Mouse (Mus musculus) gastrocnemius, adult 18-20 months (tissue): ENCODE results near the gene Lect2. TPM values are rescaled to one million over a fixed set of nuclear protein-coding genes. Genes with fewer than 3 reads are reported as not detected.

Experiments
- DNase-seq: peaks from one replicate; pipeline ENCODE4 v3.0.0; 2021; ENCODE audit warnings: low spot score
- long read RNA-seq, 2 experiments: library from polyadenylated mRNA; stranded (forward); transcript quantifications; one replicate each; pipeline ENCODE4 v2.0.0; 2021
- total RNA-seq, 2 experiments: library from RNA; stranded (reverse); gene quantifications; 2 replicates each; pipeline ENCODE4 v1.2.3; 2021

The Lect2 gene
- total RNA-seq, result not detected
- long read RNA-seq, experiment 1, result 0 reads
- long read RNA-seq, experiment 2, result 0 reads

DNA sequence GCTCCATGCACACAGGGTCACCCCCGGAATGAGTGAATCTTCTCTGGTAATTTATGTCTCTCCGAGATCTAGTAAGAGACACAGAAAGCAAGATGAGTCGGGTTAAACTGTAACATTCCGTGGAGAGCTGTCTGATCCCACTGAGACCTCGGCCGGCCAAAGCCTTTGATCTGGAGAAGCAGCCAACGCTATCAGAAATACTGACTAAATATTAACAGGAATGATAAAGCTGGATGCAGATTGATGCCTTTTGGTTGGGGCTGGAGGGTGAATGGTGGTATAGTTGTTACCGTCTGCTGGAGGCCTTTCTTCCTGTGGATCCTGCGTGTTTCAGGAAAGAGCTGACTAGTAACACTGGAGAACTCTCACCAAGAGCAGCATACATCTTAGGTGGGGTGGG, at the start of gene Lect2:
Gene Lect2 (minus strand): TSS at position 102 of the 400 bp plus-strand sequence.
- DNase-seq, result no peak

DNA sequence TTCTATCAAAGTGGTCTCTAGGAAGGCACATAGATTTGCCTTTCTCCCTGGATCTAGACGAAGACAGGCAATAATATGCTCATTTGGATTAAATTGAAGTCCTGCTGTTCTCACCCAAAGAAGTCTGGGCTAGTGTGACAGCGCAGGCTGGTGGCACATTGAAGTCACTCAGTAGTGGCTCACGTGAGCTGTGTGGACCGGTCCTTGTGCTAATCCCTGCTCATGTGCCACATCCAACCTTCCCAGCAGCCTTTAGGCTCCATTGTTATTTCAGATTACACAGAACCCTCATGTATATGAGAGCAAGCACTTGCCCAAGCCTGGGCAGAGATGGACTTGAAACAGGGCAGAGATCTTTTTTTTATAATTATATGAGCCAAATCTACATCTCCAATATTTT, 49.0 kb upstream of the Lect2 start:
- no peak for DNase-seq

DNA sequence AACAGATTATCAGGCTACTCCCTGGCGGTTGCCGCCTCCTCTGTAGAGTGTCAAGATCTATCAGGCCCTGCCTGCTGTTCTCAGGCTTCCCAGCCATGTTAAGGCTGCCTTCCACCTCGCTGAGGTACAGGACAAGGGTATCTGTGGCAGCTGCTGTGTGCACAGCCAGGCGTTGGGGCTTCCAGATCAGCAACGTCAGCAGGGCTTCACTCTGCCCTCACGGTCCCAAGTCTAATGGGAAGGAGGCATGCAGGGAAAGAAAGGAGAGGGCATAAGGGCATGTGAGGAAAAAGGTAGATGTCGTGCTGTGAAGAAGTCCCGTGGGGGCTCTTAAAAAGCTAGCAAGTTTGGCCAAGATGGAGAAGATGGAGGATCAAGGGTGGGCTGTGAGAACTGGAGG, 46.9 kb upstream of the Lect2 start:
- no peak for DNase-seq

DNA sequence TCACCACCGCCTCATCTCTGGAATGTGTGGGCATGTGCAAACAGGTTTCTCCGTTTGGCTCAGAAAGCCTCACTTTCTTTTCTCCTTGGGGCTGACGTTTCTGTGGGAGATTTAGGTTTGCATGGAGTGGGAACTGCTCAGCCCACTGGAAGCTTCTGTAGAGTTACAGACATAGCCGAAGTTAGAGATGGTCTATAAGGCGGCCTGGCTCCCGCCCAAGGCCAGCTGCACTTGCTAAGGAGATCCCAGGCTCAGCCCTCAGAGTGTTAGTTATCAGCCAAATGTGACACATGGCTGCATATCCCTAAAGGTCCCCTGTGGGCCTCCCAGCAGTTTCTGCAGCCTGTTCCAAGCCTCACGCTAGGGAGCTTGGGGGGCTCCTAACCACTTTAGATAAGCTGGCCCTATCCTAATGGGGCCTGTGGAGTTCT, 45.7 kb upstream of the Lect2 start:
- no peak for DNase-seq

DNA sequence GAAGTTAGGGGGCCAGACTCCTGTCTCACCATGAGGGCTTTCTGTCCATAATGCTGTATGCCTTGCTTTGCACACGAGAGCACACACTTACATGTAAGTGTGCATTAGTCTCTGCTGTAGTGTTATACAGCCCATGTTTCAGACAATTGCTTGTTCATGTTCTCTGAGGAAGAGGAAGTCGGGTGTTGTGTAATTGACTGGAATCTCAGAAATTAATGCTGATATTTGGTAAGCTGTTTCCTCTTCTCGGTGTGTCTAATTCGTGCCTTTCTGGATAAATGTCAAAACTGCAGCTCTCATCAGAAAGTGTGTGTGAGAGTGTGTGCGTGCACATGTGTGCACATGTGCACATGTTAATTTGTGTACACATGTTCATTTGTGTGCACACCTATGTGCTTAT, 44.9 kb upstream of the Lect2 start:
- no peak for DNase-seq

DNA sequence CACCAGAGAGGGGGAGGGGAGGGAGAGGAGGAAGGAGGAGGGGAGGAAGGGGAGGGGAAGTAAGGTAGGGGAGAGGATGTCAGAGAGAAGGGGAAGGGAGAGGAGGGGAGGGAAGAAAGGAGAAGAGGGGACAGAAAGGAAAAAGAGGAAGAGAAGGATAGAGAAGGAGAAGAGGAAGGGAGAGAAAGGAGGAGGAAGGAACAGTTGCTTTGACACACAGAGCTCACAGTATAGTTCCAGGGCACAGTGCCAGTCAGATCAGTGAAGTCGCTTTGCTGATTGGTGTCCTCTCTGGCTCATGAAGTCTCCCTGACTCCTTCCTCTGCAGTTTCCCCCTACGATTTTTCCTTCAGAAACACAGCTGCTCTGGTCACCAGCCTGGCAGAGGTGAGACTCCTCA, 43.6 kb upstream of the Lect2 start:
- no peak for DNase-seq

DNA sequence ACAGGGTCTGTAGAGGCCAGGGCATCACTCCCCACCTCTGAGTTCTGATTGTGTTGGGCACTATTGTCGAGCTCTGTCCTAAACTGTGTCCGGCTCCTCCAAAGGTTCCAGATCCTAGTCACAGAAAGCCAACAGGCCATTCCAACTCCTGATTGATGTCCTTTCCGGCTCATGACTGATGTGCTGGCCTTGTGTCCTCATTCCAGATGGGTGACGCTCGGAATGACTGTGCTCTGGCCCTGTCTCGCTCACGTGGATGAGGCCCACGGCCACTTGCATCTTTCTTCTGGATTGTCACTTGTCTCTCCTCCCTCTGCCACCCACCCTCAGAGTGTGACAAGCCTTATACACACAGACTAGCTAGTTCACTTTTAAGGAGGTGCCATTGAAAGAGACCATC, 42.9 kb upstream of the Lect2 start:
- no peak for DNase-seq

DNA sequence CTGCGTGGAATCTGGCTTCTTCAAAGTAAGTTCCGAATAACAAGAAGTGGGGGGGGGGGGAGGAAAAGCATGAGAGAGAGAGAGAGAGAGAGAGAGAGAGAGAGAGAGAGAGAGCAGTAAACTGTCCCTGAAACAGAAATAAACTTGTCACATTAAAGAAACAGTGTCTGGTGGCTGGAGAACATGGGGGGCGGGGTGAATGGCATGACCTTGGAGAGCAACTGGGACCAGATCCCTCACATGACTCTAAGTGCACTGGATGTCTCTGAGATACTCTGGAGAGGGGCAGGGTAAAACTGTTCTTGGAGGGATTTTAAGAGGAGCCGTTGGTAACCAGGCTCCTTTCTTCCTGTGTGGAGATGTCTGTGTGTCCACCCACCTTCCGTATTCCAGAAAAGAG, 41.9 kb upstream of the Lect2 start:
- no peak for DNase-seq

DNA sequence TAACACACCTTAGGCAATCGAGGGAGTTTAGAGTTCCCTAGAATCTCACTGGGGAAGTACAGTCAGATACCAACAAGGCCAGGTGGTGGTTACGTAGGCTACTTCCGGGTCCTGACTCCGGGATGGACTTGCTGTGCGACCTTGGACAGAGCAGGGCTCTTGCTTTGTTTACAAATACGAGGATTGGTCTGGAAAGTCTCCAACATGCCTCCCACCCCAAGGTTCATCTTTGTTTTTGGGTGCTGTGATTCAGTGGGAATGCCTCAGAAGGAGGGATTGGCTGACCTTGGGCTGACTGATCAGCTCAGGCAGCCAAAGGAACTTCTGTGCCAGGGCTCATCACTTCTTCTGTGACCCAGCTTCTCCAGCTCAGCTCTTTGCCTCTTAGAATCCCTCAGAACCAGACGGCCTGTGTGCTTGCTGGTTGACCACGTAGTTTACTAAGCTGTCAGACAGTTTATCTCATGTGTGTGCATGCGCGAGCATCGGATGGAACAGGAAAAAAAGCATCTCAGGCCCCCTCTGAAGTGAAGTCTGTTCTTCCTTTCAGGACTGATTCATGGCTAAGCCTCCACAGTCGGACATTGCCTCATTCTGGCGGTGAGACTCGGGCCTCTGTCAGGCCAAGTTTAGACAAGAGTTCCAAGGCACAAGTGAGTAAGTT, 40.3 kb upstream of the Lect2 start:
- peak; percentile 64 for DNase-seq

DNA sequence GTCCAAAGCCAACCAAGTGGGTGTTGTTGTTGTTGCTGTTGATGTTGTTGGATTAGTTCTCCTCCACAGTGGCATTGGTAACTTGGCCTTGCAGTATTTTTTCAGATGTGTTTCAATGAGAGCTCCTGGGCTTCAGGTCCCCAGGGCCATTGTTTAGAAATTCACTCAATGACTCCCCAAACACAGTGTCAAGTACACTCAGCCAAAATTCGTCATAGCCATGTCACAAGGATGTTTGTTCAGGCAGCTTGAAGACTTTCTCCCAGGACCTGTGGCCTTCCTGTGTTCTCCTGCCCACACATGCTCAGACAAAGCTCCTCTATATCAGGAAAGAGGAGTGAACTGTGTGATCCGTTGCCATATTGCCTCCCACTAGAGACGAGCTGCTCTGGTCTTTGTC, 37.7 kb upstream of the Lect2 start:
- no peak for DNase-seq

DNA sequence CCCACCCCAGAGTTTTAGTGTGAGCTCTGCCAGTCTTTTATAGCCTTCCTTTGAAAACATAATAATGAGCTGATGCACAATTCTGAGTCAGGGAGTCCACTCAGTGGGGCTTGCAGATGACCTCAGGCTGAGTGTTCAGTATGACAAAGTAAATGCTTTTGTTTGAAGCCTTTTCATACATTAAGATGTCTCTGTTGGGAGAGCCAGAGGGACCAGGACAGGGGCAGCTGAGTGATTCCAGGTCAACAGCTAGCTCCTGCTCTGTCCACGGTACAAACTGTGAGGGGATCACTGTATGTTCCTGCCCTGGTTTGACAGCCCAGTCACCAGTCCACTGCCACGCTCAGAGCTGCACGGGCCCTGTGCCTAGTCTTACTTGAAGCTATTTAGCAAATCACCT, 34.4 kb upstream of the Lect2 start:
- DNase-seq, result no peak

DNA sequence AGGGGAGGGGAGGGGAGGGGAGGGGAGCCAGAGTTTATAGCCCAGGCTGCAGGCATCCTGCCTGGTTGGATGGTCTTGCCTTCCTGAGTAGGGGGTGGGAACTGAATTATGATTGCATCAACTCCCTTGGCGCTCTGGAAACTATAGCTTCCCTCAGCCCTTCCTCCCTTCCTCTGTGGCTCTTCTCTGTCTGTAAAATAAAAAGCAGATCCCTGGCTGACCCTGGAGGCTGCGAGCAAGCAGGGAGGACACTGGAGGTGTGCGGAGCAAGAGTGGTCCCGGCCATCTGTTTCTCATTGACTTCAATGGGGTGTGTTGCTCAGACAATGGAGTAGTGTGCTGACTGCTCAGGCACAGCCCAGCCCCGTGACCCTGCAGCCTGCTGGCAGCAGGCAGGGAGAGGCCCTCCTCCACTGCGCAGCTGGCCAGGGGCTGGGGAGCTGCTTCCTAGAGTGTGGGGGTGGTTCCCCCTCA, 33.7 kb upstream of the Lect2 start:
- DNase-seq, result peak; percentile 50

DNA sequence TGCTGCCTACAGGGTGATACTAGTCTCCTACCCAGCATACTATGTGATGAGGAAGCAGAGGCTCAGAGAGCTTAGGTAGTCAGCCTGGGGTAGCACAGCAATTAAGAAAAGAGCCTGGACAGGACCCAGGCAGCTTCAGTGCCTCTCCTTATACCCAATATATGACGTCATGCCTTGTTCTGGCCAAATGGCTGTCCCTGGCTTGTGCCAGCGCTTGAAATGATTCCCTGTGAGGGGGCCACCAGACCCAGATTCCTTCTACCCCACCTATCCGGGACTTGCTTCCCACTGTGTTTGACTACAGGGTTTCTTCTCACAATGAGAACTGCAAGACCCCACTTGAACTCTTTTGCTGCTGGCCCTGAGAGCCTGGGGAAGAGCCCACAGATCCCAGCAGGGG, 33.2 kb upstream of the Lect2 start:
- no peak for DNase-seq

DNA sequence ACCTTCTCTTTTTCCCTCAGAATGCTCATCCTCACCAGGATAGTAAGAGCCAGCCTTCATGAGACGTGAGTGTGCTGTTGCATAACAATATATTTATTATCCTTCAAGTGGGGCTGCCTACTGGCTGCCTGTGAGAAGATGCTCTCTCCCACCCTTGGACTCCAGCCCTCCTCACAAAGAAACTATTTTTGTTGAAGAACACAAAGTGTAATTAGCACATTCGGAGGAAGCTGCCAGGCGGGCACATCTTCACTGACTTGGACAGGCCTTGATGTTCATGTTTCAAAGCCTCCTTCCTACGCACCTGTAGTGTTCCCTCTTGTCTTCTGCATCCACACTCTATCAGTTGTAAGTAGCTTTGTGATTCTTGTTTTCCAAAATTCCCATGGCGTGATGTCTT, 32.1 kb upstream of the Lect2 start:
- DNase-seq, result no peak

DNA sequence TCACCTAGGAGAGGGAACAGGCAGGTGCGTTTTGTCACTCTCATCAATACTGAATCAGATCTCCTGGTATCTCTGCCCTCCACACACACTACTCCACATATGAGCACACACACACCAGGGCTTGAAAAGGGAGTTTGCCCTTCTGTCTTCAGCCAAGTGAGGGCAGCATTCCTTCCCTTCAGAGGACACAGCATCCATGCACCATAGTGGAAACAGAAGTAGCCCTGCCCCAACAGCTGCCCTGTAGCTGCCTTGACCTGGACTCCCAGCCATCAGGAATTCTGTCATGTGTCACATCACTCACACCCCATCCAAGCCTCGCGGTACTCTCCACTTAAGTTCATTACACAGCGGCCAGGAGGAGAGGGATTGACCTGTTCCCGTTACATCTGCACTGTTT, 29.8 kb upstream of the Lect2 start:
- DNase-seq, result no peak

DNA sequence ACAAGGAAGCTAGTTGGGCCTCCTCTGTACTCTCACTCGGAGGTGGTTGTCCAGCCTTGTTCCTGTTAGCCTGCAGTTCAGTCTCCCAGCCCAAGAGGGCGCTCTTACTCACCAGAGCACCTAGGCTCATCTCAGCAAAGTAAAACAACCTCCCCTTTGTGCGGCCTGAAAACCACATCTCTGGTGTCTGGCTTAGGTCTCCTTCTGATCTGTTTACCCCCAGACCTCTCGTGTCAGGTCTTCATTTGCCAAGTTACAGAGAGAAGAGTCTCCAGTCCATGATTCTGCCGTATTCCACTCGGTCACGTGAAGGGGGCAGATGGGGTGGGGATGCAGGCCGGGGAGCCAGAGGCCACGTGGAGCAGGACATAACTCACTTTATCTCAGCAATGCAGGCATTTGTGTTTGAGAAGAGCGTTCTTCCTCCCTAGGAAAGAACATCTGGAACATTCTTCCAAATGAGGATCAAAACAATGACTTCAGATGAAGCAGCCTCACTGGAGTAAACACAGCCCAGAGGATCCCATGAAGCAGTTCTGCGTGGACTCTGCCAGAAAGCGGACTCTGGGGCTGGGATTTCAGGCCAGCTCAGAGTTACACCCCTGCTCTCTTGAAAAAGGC, 27.5 kb upstream of the Lect2 start:
- peak; percentile 79 for DNase-seq

DNA sequence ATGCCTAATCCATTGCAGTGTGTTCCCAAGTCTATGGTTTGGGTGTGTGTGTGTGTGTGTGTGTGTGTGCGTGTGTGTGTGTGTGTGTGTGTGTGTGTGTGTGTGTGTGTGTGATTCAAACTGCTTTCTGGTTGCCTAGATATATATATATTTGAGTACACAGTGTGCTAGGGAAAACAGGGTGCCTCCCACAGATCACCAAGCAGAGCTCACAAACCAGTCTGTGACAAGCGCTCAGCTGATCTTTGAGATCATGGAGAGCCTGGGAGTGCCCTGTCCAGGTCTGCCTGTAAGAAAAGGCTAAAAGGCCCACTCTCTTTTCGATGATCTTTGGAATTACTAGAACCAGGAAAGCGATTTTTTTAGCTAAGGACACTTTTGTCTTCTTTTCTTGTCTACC, 26.8 kb upstream of the Lect2 start:
- DNase-seq, result no peak

DNA sequence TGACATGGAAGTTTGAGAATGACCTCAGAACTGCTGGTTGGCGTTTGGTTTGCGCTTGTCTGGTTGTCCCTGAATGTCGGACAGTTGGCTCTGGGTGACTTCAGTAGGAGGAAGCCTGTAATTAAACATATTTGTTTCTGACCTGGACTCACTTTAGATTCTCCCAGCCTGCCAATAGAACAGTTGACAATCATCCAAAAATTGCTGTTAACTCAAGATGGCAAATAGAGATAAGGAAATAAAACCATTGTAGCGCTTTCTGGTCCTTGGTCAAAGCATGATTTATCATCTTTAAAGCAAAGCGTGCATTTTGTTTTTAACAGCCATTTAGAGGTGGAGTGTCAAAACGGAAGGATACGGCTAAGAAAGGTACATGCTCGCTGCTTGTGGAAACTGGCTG, 23.3 kb upstream of the Lect2 start:
- no peak for DNase-seq

DNA sequence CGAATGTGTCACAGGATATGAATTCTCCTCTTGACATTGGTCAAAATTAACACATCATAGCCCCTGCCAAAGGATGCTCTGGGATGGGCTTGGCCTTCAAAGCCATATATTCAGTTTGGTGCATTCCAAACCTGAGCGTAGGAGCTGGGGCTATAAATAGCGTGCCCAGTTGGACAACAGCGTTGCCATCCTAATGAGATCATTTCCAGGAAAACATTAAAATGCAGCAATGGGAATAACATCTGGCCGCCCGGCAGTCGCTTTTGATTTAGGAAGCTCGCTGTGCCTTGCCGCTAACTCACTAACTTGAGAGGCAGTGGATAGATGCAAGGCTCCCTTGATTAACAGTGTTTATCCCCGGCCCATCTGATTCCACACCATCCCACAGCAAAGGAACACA, 18.0 kb upstream of the Lect2 start:
- peak; percentile 11 for DNase-seq

DNA sequence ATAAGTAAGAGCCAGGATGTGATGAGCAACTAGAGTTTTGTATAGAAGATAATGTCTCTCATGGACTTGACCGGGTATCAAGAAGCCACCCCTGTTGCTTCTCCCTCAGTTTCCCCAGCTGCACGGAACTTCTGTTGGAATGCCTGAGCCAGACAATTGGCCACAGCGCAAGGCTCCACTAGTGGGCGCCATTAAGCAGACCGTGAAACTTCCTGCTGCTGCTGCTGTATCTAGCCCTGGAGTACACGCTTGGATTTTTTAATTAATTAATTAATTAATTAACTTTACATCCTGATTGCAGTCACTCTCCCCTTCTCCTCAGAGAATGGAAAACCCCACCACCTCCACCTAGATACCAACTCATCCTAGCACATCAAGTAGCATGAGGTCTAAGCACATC, 14.8 kb upstream of the Lect2 start:
- peak; percentile 39 for DNase-seq

DNA sequence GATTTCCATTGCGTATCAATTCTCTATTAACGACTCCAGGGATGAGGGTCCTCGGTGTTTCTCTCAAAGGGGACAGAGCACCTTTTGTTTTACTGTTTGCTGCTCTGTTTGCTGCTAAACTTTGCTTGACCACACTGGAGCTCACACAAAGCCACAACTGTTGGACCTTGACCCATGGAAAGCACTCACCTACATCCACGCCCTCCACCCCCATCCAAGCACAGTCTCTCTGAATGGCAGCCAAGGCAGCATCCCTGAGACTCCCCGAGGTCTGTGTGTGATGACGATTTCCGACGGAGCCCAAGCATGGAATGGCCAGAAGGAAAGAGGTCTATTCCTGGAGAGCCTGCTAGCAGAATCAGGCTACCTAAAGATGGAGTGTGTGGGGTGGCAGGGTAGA, 12.8 kb upstream of the Lect2 start:
- DNase-seq, result no peak

DNA sequence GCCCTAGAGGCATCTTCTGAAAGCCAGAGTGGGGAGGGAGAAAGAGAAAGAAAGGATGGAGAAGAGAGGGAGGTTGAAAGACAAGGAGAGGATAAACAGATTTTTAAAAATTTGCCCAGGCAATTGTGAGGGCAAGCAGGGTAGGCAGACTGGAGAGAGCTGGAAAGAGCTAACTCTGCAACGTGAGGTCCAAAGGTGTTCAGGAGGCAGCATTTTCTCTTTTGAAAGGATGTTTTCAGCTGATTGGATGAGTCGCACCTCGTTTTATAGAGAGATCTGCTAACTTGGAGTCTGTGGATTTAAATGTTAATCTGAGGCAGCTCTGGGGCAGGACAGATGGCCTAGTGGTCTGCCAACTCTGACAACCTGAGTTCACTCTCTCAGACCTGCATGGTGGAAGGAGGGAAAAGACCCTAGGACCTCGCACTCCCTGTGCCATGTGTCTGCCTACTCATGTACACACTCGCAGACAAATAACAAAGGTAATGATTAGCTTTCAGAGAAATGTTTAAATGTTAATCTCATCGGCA, 11.6 kb upstream of the Lect2 start:
- DNase-seq, result no peak

DNA sequence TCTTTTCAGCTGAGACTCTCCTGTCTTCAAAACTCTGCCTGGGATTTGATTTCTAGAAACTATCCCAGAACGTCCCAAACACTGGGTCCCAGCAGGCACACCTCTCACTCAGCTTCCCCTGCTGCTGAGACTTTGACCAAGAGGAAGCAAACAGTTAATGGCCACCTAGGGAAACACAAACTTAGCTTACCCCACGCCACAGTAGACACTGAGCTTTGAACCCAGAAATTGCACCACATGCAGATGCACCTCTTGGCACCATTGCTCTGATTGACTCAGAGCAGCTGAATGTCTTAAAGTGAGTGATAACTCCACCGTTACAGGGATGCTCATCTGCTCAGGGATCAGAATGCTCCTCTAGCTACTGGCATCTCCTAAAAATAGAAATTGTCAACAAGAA, 10.5 kb upstream of the Lect2 start:
- DNase-seq, result no peak
